In genomic region chr7:19876781-19877425, GRCm38 (mm10) we compare ENCODE assay signal across 7 mouse cellular contexts. TPM values are rescaled to one million over a fixed set of nuclear protein-coding genes. Genes with fewer than 3 reads are reported as not detected.
DNase-seq lines count a peak whose midpoint lies in the region; ATAC-seq and TF ChIP-seq lines count a peak whose summit lies in the region.

No protein-coding gene starts in this region.

- no peaks in the 10 kb centered on the region for H3K79me3 ChIP-seq in C2C12 (ENCODE audit: low read depth)

- H3ac ChIP-seq in C2C12 (ENCODE audit: control insufficient read depth, insufficient read length, low read depth): no peak overlapping the region

- no peak for TF ChIP-seq CTCF in C2C12 (IDR thresholded peaks at IDR 0.05; ENCODE audit: control insufficient read depth, insufficient read depth, insufficient read length)

- no peak overlapping the region for H3K27ac ChIP-seq in hindbrain, embryonic 15.5 days (replicated peaks)
- no peak overlapping the region for H3K27ac ChIP-seq in midbrain, embryonic 11.5 days (ENCODE audit: low read depth, low read length)
- H3K27ac ChIP-seq in heart, embryonic 11.5 days (ENCODE audit: low read depth, low read length): no peak overlapping the region

- H3K27me3 ChIP-seq in C2C12 (ENCODE audit: control insufficient read depth, insufficient read depth, insufficient read length): no peaks in the 10 kb centered on the region
- H3K27me3 ChIP-seq in hindbrain, embryonic 15.5 days: no peaks in the 10 kb centered on the region
- no peaks in the 10 kb centered on the region for H3K27me3 ChIP-seq in midbrain, embryonic 11.5 days (ENCODE audit: control insufficient read depth, insufficient read depth, low read length)
- no peaks in the 10 kb centered on the region for H3K27me3 ChIP-seq in heart, embryonic 11.5 days (ENCODE audit: control insufficient read depth, insufficient read depth, low read length)

- no peaks in the 10 kb centered on the region for H3K36me3 ChIP-seq in C2C12 (ENCODE audit: control insufficient read depth, insufficient read depth)
- no peaks in the 10 kb centered on the region for H3K36me3 ChIP-seq in hindbrain, embryonic 15.5 days
- H3K36me3 ChIP-seq in midbrain, embryonic 11.5 days (ENCODE audit: control insufficient read depth, insufficient read depth, low read length): no peaks in the 10 kb centered on the region
- H3K36me3 ChIP-seq in heart, embryonic 11.5 days (ENCODE audit: control insufficient read depth, insufficient read depth, low read length): no peaks in the 10 kb centered on the region

- no peak overlapping the region for H3K4me2 ChIP-seq in hindbrain, embryonic 15.5 days
- no peak overlapping the region for H3K4me2 ChIP-seq in midbrain, embryonic 11.5 days
- H3K4me2 ChIP-seq in heart, embryonic 11.5 days: no peak overlapping the region

- peak; percentile 29; the same call in 1 of the 2 replicates for ATAC-seq in hindbrain, embryonic 15.5 days (ENCODE audit: low FRiP score, low read depth)
- peak; percentile 43; the same call in 1 of the 2 replicates for ATAC-seq in midbrain, embryonic 11.5 days (ENCODE audit: low FRiP score)
- ATAC-seq in heart, embryonic 11.5 days (replicated peaks; ENCODE audit: insufficient number of reproducible peaks, low FRiP score, low TSS enrichment): no peak

- no peak overlapping the region for H3K9ac ChIP-seq in hindbrain, embryonic 15.5 days
- H3K9ac ChIP-seq in midbrain, embryonic 11.5 days (ENCODE audit: low read length): no peak overlapping the region
- H3K9ac ChIP-seq in heart, embryonic 11.5 days (ENCODE audit: low read depth, low read length): no peak overlapping the region

- H3K9me3 ChIP-seq in hindbrain, embryonic 15.5 days: no peaks in the 10 kb centered on the region
- no peaks in the 10 kb centered on the region for H3K9me3 ChIP-seq in midbrain, embryonic 11.5 days (ENCODE audit: control insufficient read depth, low read length)
- H3K9me3 ChIP-seq in heart, embryonic 11.5 days (replicated peaks; ENCODE audit: control insufficient read depth, low read length): no peaks in the 10 kb centered on the region

- DNase-seq in 3134 (ENCODE audit: extremely low read depth, insufficient read length, low spot score) (peak; percentile 61), adipocyte (ENCODE audit: low spot score) (no peak)
- DNase-seq in midbrain, embryonic 11.5 days (ENCODE audit: low spot score, missing footprints): no peak
- no peak for DNase-seq in adrenal gland, postnatal 4 days (ENCODE audit: low spot score in 2 of 2)

- no peaks in the 10 kb centered on the region for H3K4me1 ChIP-seq in hindbrain, embryonic 15.5 days (replicated peaks)
- no peaks in the 10 kb centered on the region for H3K4me1 ChIP-seq in midbrain, embryonic 11.5 days (ENCODE audit: control insufficient read depth, insufficient read depth, low read length)
- 0 out of 2 replicates have a peak, but pooled peaks cover under 1% of the 10 kb centered on the region for H3K4me1 ChIP-seq in heart, embryonic 11.5 days (ENCODE audit: control insufficient read depth, insufficient read depth, low read length)

- H3K79me2 ChIP-seq in C2C12 (ENCODE audit: control insufficient read depth, insufficient read depth): no peaks in the 10 kb centered on the region

- no peak overlapping the region for H3K4me3 ChIP-seq in C2C12 (ENCODE audit: insufficient read depth, poor library complexity, severe bottlenecking)
- H3K4me3 ChIP-seq in hindbrain, embryonic 15.5 days: no peak overlapping the region
- no peak overlapping the region for H3K4me3 ChIP-seq in midbrain, embryonic 11.5 days (ENCODE audit: low read depth, low read length)
- H3K4me3 ChIP-seq in heart, embryonic 11.5 days (ENCODE audit: low read depth, low read length): no peak overlapping the region

- WGBS in hindbrain, embryonic 15.5 days: 67% methylated on average over 14 of the region's 14 CpGs
- WGBS in midbrain, embryonic 11.5 days: 51% methylated on average over 14 of the region's 14 CpGs
- 48% methylated on average over 14 of the region's 14 CpGs for WGBS in heart, embryonic 11.5 days (ENCODE audit: insufficient replicate concordance)

TF ChIP-seq in C2C12, 6 proteins besides CTCF, POLR2A, EP300 and RAD21:
- no peak for TF ChIP-seq CEBPB (IDR thresholded peaks at IDR 0.05; ENCODE audit: low read depth)
- peak; percentile 33 for TF ChIP-seq USF1 (IDR thresholded peaks at IDR 0.05; ENCODE audit: low read depth)
- no peak for TF ChIP-seq MYOD1 (IDR thresholded peaks at IDR 0.05; ENCODE audit: control insufficient read depth, insufficient read length, low read depth)
- TF ChIP-seq FOSL1 (IDR thresholded peaks at IDR 0.05; ENCODE audit: insufficient read depth, low read length, poor library complexity, severe bottlenecking): no peak
- no peak for TF ChIP-seq MAX (IDR thresholded peaks at IDR 0.05)

RNA-seq across cellular contexts. Expression of gene Ceacam19, which starts 10.9 kb away (rescaled TPM):
- not detected for polyA plus RNA-seq in C2C12 (2012; fragmentation: generic; extraction: Trizol)
- not detected in 2 replicates for polyA plus RNA-seq in hindbrain, embryonic 15.5 days (2015; fragmentation: Nextera tagmentation; extraction: Ambion mirVana)
- polyA plus RNA-seq in midbrain, embryonic 11.5 days (2014; fragmentation: Nextera tagmentation; extraction: Ambion mirVana): not detected in 2 replicates
- total RNA-seq in adrenal gland, postnatal 4 days (2021): not detected
- polyA plus RNA-seq in heart, embryonic 11.5 days (2014; fragmentation: Nextera tagmentation; extraction: Ambion mirVana): not detected in 2 replicates

RNA-seq across cellular contexts. Expression of gene Ceacam16, which starts 15.8 kb away (rescaled TPM):
- polyA plus RNA-seq in C2C12 (2012; fragmentation: generic; extraction: Trizol): not detected
- 0.92 and 2.0 TPM in 2 replicates for polyA plus RNA-seq in hindbrain, embryonic 15.5 days (2015; fragmentation: Nextera tagmentation; extraction: Ambion mirVana)
- polyA plus RNA-seq in midbrain, embryonic 11.5 days (2014; fragmentation: Nextera tagmentation; extraction: Ambion mirVana): not detected in 2 replicates
- under 1 TPM in 1 of 2 experiments, not detected in 1; 0.20 TPM for total RNA-seq in adrenal gland, postnatal 4 days (2021)
- polyA plus RNA-seq in heart, embryonic 11.5 days (2014; fragmentation: Nextera tagmentation; extraction: Ambion mirVana): not detected in 2 replicates

RNA-seq across cellular contexts. Expression of gene Gm19345, which starts 25.1 kb away (rescaled TPM):
- polyA plus RNA-seq in C2C12 (2012; fragmentation: generic; extraction: Trizol): not detected
- polyA plus RNA-seq in hindbrain, embryonic 15.5 days (2015; fragmentation: Nextera tagmentation; extraction: Ambion mirVana): 15.7 and 17.1 TPM in 2 replicates
- 0.22 TPM in 1 of 2 replicates, not detected in the other for polyA plus RNA-seq in midbrain, embryonic 11.5 days (2014; fragmentation: Nextera tagmentation; extraction: Ambion mirVana)
- total RNA-seq in adrenal gland, postnatal 4 days (2021): not detected
- polyA plus RNA-seq in heart, embryonic 11.5 days (2014; fragmentation: Nextera tagmentation; extraction: Ambion mirVana): not detected in 2 replicates

RNA-seq across cellular contexts. Expression of gene Pvr, which starts 44.1 kb away (rescaled TPM):
- polyA plus RNA-seq in C2C12 (2012; fragmentation: generic; extraction: Trizol): 16.5 TPM
- 9.6 and 10.0 TPM in 2 replicates for polyA plus RNA-seq in hindbrain, embryonic 15.5 days (2015; fragmentation: Nextera tagmentation; extraction: Ambion mirVana)
- polyA plus RNA-seq in midbrain, embryonic 11.5 days (2014; fragmentation: Nextera tagmentation; extraction: Ambion mirVana): 2.8 and 3.0 TPM in 2 replicates
- 10 to 100 TPM; 21.6 to 22.0 TPM for total RNA-seq in adrenal gland, postnatal 4 days (2021)
- polyA plus RNA-seq in heart, embryonic 11.5 days (2014; fragmentation: Nextera tagmentation; extraction: Ambion mirVana): 12.0 and 13.0 TPM in 2 replicates

RNA-seq across cellular contexts. Expression of gene Bcl3, which starts 54.3 kb away (rescaled TPM):
- 7.8 TPM for polyA plus RNA-seq in C2C12 (2012; fragmentation: generic; extraction: Trizol)
- 0.92 and 1.4 TPM in 2 replicates for polyA plus RNA-seq in hindbrain, embryonic 15.5 days (2015; fragmentation: Nextera tagmentation; extraction: Ambion mirVana)
- 0.47 and 0.67 TPM in 2 replicates for polyA plus RNA-seq in midbrain, embryonic 11.5 days (2014; fragmentation: Nextera tagmentation; extraction: Ambion mirVana)
- 10 to 100 TPM in 1 of 2 experiments, 1 to 10 TPM in 1; 9.6 to 11.5 TPM for total RNA-seq in adrenal gland, postnatal 4 days (2021)
- polyA plus RNA-seq in heart, embryonic 11.5 days (2014; fragmentation: Nextera tagmentation; extraction: Ambion mirVana): 1.0 and 1.5 TPM in 2 replicates

Comparison
In these comparisons a context has a peak if more than half of its experiments do, and no peak if none do; other contexts are left out.
1. RNA of gene Gm19345, which starts 25.1 kb away (polyA plus RNA-seq): 15.7 to 17.1 TPM in hindbrain, embryonic 15.5 days; 0.22 TPM in midbrain, embryonic 11.5 days, not detected in C2C12 (single experiment) and not detected in heart, embryonic 11.5 days; every median in the first group is over 10 times any median in the second.